Mouse (Mus musculus): ENCODE results near the gene Rtn2. TPM values are rescaled to one million over a fixed set of nuclear protein-coding genes. Genes with fewer than 3 reads are reported as not detected.
A peak's percentile ranks its signal among the peaks of the same experiment; 100 is the strongest.

Gene Rtn2
- 10 to 100 TPM; 76.6 to 96.7 (median 85.4) TPM for total RNA-seq (2022)

- DNase-seq (ENCODE audit: low spot score in 2 of 2): peak; percentile 67 to 72
Measured at GRCm38 (mm10) chr7:19282385-19282784, at the start of gene Rtn2. TSS of gene Rtn2 (plus strand) at chr7:19282624.

DNA sequence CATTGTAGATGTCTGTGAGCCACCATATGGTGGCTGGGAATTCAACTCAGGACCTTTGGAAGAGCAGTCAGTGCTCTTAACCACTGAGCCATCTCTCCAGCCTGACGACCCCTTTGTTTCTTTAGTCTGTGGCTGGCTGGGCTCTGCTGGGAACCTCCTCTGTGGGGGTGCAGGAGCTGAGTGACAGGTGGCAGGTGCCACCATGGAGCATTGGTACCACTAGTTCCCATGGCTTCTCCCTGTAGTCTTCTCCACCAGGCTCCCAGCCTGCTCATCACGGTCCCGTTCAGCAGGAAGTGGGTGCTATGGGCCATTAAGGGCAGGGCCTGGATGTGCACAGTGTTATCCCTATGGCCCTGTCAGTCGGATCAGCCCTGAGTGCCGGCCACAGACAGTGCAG is 47.8 kb upstream of the Rtn2 start:
- no peak for DNase-seq (ENCODE audit: low spot score in 2 of 2)

- no peak for DNase-seq (ENCODE audit: low spot score in 2 of 2)
Measured at GRCm38 (mm10) chr7:19235092-19235671, 47.2 kb upstream of the Rtn2 start.

DNA sequence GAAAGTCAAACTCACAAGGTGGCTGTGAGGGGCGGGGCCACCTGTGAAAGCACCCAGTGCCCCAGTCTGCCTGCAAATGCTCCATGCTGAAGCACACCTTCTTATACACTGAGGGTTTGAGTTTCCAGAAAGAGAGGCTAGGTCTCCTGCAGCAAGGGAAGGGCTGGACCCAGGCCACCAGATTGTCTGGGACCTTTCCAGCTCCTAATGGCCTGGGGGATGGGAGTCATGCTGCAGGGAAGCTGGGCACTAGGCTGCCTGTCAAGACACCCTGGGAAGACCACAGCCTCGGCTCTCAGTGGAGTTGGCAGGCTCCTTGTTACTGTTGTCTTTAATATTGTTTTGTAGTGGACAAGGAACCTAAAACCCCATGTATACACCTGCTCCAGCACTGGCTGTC is 46.0 kb upstream of the Rtn2 start:
- no peak for DNase-seq (ENCODE audit: low spot score in 2 of 2)

DNA sequence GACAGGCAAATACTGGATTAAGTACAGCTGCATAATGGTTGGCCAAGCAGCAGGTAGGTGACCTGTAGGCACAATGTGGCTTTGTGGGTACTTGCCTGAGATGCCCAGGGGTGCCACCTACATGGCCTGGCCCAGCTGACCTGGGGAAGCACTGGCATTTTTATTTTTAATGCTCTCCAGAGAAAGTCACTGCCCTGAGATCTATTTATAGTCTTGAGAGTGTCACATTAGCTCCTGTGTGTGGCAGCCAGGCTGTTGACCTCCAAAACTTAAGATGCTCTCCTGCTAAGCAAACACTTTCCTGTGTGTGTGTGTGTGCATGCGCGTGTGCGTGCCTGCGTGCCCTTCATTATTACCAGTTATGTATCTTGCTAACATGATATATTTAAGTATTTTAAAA is 44.1 kb upstream of the Rtn2 start:
- DNase-seq (ENCODE audit: low spot score in 2 of 2): no peak

DNA sequence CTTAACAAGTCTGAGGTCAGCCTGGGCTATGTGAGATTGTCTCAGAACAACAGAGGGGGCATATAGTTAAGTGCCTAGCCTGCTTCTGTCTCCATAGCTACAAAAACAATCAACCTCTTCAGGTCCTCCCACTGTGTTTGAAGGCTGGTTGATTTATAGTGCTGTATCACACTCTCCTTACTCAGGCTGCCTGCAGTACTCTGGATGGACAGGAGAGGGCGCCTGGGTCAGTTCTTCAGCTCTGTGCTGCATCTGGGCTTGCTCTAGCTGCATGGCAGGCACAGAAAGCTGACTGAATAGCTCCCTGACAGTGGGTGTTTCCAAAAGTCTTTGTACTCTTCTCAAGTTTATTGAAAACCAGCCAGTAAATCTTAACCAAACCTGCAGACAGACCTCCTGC is 43.0 kb upstream of the Rtn2 start:
- DNase-seq (ENCODE audit: low spot score in 2 of 2): peak; percentile 84 to 95

- DNase-seq (ENCODE audit: low spot score in 2 of 2): no peak
Measured at GRCm38 (mm10) chr7:19239986-19240385, 42.4 kb upstream of the Rtn2 start.

DNA sequence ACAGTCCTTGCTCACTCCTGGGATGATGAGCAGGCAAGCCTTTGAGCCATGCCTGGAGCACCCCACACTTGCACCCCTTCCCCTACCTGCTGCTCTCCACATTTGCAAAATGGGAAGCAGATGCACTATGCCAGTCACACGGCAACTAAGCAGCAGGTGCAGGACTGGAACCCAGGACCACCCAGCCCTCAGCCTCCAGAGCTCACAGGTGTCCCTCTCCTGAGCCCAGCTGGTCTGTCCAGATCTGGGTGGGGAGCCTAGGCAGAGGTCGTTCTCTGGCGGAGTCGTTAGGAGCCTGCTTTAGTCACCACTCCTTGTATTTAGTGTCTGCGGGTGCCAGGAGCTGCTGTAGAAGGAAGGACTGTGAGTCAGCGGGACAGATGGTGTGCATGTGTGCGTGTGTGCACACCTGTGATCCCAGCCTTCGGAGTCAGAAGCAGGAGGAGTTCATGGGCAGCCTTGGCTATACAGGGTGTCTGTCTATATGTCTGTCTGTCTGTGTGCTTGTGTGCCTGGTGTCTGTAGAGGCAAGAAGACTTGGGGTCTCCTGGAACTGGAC is 41.4 kb upstream of the Rtn2 start:
- peak in 1 of 2 experiments; percentile 45 for DNase-seq (ENCODE audit: low spot score in 2 of 2)

- no peak for DNase-seq (ENCODE audit: low spot score in 2 of 2)
Measured at GRCm38 (mm10) chr7:19242005-19242404, 40.4 kb upstream of the Rtn2 start.

- no peak for DNase-seq (ENCODE audit: low spot score in 2 of 2)
Measured at GRCm38 (mm10) chr7:19243858-19244257, 38.6 kb upstream of the Rtn2 start.

DNA sequence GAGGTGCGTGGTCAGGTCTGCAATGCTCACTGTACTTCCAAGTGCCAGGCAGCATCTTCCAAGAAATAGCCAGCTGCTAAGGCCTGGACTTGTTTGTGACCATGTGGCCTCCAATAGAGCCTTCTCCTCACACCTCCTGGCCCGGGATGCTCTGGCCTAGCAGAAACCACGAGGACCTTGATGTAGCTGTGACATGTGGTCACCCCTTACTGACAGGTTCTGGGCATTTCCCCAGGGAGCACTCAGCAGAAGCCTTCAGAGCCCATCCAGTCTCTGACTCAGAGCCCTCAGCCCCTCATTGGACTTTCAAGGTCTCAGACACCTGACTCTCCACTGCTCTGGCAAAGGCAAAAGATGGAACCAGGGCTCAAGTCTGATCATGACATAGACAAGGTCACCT is 37.3 kb upstream of the Rtn2 start:
- DNase-seq (ENCODE audit: low spot score in 2 of 2): no peak

GRCm38 (mm10) chr7:19246855-19247254 is 35.6 kb upstream of the Rtn2 start:
- no peak for DNase-seq (ENCODE audit: low spot score in 2 of 2)

- no peak for DNase-seq (ENCODE audit: low spot score in 2 of 2)
Measured at GRCm38 (mm10) chr7:19247511-19247910, 34.9 kb upstream of the Rtn2 start.

DNA sequence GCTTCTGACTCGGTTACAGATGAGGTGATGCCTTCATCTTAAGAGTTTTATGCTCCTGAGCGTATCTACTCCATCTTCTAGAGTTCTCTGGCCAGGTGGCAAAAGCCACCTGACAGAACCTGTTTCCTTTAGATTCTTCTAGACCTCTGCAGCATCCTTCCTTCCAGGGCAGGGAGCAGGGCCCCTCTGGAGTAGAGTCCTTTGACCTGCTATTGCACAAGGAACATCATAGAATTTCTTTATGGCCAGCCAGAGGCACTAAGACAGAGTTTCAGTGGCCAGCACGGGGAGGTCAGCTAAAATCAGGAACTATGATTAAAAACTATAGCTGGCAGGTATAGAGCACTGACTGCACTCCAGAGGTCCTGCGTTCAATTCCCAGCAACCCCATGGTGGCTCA is 30.3 kb upstream of the Rtn2 start:
- no peak for DNase-seq (ENCODE audit: low spot score in 2 of 2)

DNA sequence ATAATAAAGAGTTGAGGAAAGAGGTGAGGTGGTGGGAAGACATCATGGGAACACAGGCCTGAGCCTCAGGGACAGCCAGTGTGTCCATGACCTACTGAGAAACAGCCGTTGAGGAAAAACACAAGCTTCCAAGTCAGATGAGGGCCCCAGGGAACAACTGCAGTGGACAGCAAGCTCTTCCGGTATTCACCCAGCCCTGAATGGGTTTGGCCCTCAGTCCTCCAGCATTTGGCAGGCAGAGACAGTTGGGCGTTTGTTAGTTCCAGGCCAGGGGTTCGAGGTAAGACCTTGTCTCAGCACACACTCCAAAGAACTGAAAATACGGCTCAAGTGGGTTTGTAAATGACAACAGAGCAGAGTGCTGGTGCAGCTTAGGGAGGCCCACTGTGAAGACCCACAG is 29.0 kb upstream of the Rtn2 start:
- DNase-seq (ENCODE audit: low spot score in 2 of 2): no peak

DNA sequence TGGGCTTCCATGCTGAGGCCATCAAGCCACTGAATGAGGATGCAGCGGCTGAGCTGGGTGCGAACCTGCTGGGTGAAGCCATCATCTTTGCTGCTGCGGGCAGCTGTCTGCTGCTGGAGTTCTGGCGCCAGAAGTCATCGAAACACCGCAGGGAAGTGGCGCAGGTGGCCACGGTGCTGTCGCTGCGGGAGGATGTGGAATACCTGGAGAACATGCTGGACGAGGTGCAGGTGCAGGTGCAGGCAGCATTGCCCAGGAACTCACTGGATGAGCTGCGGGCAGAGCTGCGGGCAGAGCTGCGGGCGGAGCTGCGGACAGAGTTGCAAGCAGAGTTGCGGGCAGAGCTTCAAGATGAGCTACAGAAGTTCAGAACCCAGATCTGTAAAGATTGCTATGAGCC is 27.0 kb upstream of the Rtn2 start:
- DNase-seq (ENCODE audit: low spot score in 2 of 2): no peak

DNA sequence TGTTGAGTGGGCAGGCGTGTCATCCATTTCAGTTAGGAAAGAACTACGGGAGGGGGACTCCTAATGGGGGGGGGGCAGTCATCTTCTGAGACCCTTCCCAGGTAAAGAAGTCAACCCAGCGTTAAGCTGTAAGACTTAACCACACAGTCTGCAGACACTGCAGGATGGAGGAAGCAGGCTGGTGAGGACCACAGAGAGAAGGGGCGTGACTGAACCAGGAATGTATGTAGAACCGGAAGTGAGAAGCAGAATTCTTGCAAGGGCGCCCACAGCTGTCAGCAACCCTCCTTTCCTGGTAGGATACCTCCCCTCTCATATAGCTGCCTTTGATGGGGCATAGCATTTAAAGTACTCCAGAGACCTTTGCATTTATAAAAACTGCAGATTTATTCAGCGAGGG is 25.9 kb upstream of the Rtn2 start:
- DNase-seq (ENCODE audit: low spot score in 2 of 2): no peak

DNA sequence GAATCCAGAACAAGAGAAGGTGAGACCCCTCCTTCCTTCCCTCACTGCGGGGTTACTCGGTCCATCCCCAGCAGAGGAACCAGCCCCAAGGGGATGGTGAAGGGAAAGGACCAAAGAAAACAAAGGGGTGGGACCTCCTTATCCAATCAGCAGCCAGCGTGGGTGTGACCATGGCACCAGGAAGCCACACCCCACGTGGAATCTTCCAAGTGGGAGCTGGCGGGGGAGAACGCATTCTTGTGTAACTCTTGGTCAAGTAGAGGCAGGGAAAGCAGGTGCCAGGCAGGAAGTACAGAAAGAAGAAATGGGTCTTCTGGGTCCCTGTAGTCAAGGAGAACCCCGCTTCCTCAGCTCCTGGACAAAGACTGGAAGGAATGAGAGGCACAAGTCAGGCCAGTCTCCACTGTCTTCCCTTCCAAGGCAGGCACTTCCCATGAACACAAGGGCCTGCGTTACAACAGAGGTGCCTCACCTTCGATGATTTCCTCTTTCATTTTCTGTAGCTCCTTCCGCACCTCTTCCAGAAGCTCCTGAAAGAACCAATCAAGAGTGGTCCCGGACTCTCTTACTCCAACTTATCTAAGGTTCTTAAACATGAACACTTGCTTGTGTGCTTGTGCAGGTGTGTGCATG is 24.9 kb upstream of the Rtn2 start:
- peak; percentile 38 to 62 for DNase-seq (ENCODE audit: low spot score in 2 of 2)

GRCm38 (mm10) chr7:19258336-19258735 is 24.1 kb upstream of the Rtn2 start:
- no peak for DNase-seq (ENCODE audit: low spot score in 2 of 2)

DNA sequence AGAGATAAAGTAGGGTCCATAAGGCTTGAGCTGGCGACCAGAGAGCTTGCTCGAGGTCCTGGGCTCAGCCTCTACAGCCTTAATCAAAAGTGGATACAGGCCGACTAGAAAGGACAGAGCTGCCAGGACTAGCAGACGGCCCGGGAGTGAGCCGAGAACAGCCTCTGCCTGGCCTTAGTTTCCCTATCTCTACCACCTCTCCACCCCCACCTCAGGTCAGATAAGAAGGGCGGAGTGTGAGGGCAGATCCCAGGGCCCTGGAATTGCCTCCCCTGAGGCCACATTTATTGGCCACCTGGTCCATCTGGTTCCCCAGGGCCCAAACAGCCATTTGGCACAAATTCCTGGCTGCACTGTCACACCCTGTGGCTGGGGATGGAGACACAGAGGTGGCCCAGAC is 17.3 kb upstream of the Rtn2 start:
- no peak for DNase-seq (ENCODE audit: low spot score in 2 of 2)

DNA sequence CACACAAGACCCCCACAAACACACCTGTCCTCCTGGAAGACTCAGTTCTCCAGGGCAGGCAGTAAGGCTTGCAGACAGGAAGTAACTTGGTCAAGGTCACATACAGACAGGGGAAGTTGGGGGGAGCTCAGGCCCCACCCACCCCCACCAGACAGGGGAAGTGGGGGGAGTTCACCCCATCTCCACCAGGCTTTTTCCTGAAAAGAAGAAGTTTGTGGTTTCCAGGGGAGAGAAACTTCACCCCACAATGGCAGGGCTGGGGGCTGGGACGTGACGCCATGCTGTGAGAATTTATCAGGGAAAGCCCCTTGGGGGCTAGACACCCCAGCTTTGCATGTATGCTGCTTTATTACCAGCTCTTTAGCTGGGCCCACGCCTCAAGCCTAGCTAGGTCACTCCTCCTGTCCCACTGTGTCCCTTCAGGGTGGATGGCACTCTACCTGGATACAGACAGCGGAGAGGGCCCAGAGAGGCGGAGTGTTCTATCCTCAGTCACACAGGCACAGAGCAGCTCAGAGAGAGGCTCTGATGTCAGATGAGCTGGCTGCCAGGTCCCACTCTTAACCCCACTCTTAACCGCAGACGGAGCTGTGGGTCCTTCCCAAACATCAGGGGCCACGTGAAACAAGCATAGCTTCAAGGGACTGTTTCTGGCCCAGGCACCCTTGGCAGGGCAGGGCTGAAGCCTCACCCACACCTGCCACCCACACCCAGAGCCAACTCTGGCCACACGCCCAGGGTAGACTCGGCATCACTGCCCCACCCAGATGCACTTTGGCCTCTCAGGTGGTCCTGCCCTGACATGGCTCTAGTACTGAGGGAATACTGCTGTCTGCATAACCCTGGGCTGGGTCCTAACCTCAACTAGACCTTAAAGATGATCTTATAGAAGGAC is 16.2 kb upstream of the Rtn2 start:
- DNase-seq (ENCODE audit: low spot score in 2 of 2): no peak

- no peak for DNase-seq (ENCODE audit: low spot score in 2 of 2)
Measured at GRCm38 (mm10) chr7:19267051-19267450, 15.4 kb upstream of the Rtn2 start.
